Mouse (Mus musculus) intestine, postnatal 0 days (tissue): ENCODE measurements around the gene Flt3. TPM values are rescaled to one million over a fixed set of nuclear protein-coding genes. Genes with fewer than 3 reads are reported as not detected.
A peak's percentile ranks its signal among the peaks of the same experiment; 100 is the strongest.

Experiments
- ATAC-seq: fragments of 200-750 bp; cut with Nextera tagmentation; 2 replicates; pipeline ENCODE4 v1.8.0; 2017; ENCODE audit warnings: mild to moderate bottlenecking, moderate TSS enrichment, moderate library complexity
- H3K27ac ChIP-seq: fragments of 300-500 bp; sonication (generic); 2 replicates; pipeline ENCODE4 v1.5.1; 2014; ENCODE audit warnings: mild to moderate bottlenecking, low read depth, low read length, moderate library complexity
- H3K27me3 ChIP-seq: fragments of 300-500 bp; sonication (generic); replicated peaks from 2 replicates; pipeline ENCODE4 v1.6.1; 2014; ENCODE audit warnings: low read length, mixed read lengths; ENCODE audit not compliant: control insufficient read depth, insufficient read depth
- H3K36me3 ChIP-seq: fragments of 300-500 bp; sonication (generic); 2 replicates; pipeline ENCODE4 v1.6.1; 2014; ENCODE audit warnings: mild to moderate bottlenecking, moderate library complexity; ENCODE audit not compliant: control insufficient read depth, insufficient read depth
- H3K4me1 ChIP-seq: fragments of 300-500 bp; sonication (generic); replicated peaks from 2 replicates; pipeline ENCODE4 v1.6.1; 2014; ENCODE audit warnings: antibody characterized with exemption, low read length, mixed read lengths; ENCODE audit not compliant: control insufficient read depth, insufficient read depth
- H3K4me2 ChIP-seq: fragments of 300-500 bp; sonication (generic); replicated peaks from 2 replicates; pipeline ENCODE4 v1.6.1; 2014; ENCODE audit warnings: low read depth, mild to moderate bottlenecking, moderate library complexity
- H3K4me3 ChIP-seq: fragments of 300-500 bp; sonication (generic); 2 replicates; pipeline ENCODE4 v1.5.1; 2014; ENCODE audit warnings: low read depth, low read length
- H3K9ac ChIP-seq: fragments of 300-500 bp; sonication (generic); 2 replicates; pipeline ENCODE4 v1.6.1; 2014; ENCODE audit warnings: mild to moderate bottlenecking, low read depth, low read length
- H3K9me3 ChIP-seq: fragments of 300-500 bp; sonication (generic); 2 replicates; pipeline ENCODE4 v1.6.1; 2016; ENCODE audit warnings: mixed run types; ENCODE audit not compliant: control insufficient read depth
- CTCF ChIP-seq: sonication (generic); IDR thresholded peaks from 2 replicates; pipeline ENCODE4 v1.5.1; 2016; ENCODE audit warnings: low read depth, mild to moderate bottlenecking, control low read depth, antibody characterized with exemption, moderate library complexity
- WGBS: fragments of 180-500 bp; shearing (Covaris S2); extraction: QIAGEN DNeasy Blood & Tissue Kit; methylation state at CpG from one replicate; pipeline ENCODE4 v1.1.7; 2014; 5-methylcytosine and 5-hydroxymethylcytosine counted together
- polyA plus RNA-seq: library from polyadenylated mRNA; unstranded; fragments of >200 nt; fragmentation: Nextera tagmentation; extraction: Ambion mirVana; gene quantifications from 2 replicates; pipeline ENCODE4 v1.2.1, GENCODE M21; 2015

The Flt3 gene
- polyA plus RNA-seq, 1 experiment from 2014 or later: 0.26 TPM

- 14% methylated on average over 9 of the region's 9 CpGs for WGBS
- Histone ChIP-seq H3K27ac (peak overlapping the region; percentile 90), H3K9ac (peak overlapping the region; percentile 94; the same call in 1 of the 2 replicates), H3K4me2 (peak overlapping the region; percentile 69), H3K4me1 (no peaks in the 10 kb centered on the region), H3K9me3 (no peaks in the 10 kb centered on the region), H3K36me3 (no peaks in the 10 kb centered on the region), H3K27me3 (peaks cover 21% of the 10 kb centered on the region; the same call in 1 of the 2 replicates), H3K4me3 (peak overlapping the region; percentile 74)
- no peak for ATAC-seq
- no peak for TF ChIP-seq CTCF
These were observed 91.8 kb downstream of the Flt3 start for GRCm38 (mm10) chr5:147308451-147308850.

GRCm38 (mm10) chr5:147307398-147307785 lies 92.9 kb downstream of the Flt3 start:
- Histone ChIP-seq H3K36me3 (no peaks in the 10 kb centered on the region), H3K4me1 (no peaks in the 10 kb centered on the region), H3K4me2 (peak overlapping the region; percentile 69), H3K9me3 (no peaks in the 10 kb centered on the region), H3K4me3 (peak overlapping the region; percentile 74), H3K9ac (peak overlapping the region; percentile 94), H3K27me3 (peaks cover 21% of the 10 kb centered on the region; the same call in 1 of the 2 replicates), H3K27ac (peak overlapping the region; percentile 90)
- TF ChIP-seq CTCF: 0 out of 2 replicates have a peak, but pooled peaks have one; percentile 12
- WGBS: 2% methylated on average over 12 of the region's 12 CpGs
- ATAC-seq: no peak; the same call in 1 of the 2 replicates

- under 1% methylated on average over 62 of the region's 63 CpGs for WGBS
- Histone ChIP-seq H3K27ac (peak within 1 kb of the TSS; percentile 90), H3K9ac (peak within 1 kb of the TSS; percentile 94), H3K4me1 (no peaks in the 10 kb centered on the region), H3K9me3 (no peaks in the 10 kb centered on the region), H3K27me3 (peaks cover 19% of the 10 kb centered on the region; the same call in 1 of the 2 replicates), H3K36me3 (0 out of 2 replicates have a peak, but pooled peaks cover under 1% of the 10 kb centered on the region), H3K4me3 (peak within 1 kb of the TSS; percentile 74), H3K4me2 (peak within 1 kb of the TSS; percentile 69)
- peak; percentile 93 for ATAC-seq
- no peak; the same call in 1 of the 2 replicates for TF ChIP-seq CTCF
These were observed 93.5 kb downstream of the Flt3 start, which contains the start of gene Cdx2 for GRCm38 (mm10) chr5:147306638-147307397. Gene Cdx2 (minus strand): TSS chr5:147307270.

GRCm38 (mm10) chr5:147305856-147306637 lies 94.2 kb downstream of the Flt3 start:
- H3K9ac ChIP-seq: peak overlapping the region; percentile 94
- H3K9me3 ChIP-seq: no peaks in the 10 kb centered on the region
- no peak for TF ChIP-seq CTCF
- WGBS: under 1% methylated on average over 56 of the region's 58 CpGs
- no peak for ATAC-seq
- H3K4me3 ChIP-seq: peak overlapping the region; percentile 74
- peak overlapping the region; percentile 69 for H3K4me2 ChIP-seq
- peaks cover 17% of the 10 kb centered on the region; the same call in 1 of the 2 replicates for H3K27me3 ChIP-seq
- peaks cover 7% of the 10 kb centered on the region; the same call in 1 of the 2 replicates for H3K36me3 ChIP-seq
- H3K4me1 ChIP-seq: no peaks in the 10 kb centered on the region
- peak overlapping the region; percentile 90 for H3K27ac ChIP-seq

- ATAC-seq: no peak
- Histone ChIP-seq H3K4me2 (peak overlapping the region; percentile 69), H3K27me3 (peaks cover 18% of the 10 kb centered on the region; the same call in 1 of the 2 replicates), H3K9ac (peak overlapping the region; percentile 94), H3K36me3 (peaks cover 8% of the 10 kb centered on the region; the same call in 1 of the 2 replicates), H3K27ac (peak overlapping the region; percentile 90), H3K9me3 (no peaks in the 10 kb centered on the region), H3K4me3 (peak overlapping the region; percentile 74), H3K4me1 (no peaks in the 10 kb centered on the region)
- no peak for TF ChIP-seq CTCF
- 1% methylated on average over 16 of the region's 16 CpGs for WGBS
These were observed 95.1 kb downstream of the Flt3 start for GRCm38 (mm10) chr5:147305166-147305565.
